Mouse (Mus musculus) stomach, postnatal 0 days (tissue): ENCODE results near the gene Creb5.

ENCODE experiments used
- CTCF ChIP-seq: IDR thresholded peaks from 2 replicates; pipeline ENCODE4 v1.5.1; 2016; ENCODE audit warnings: antibody characterized with exemption, low read depth, mild to moderate bottlenecking, moderate library complexity
- EP300 ChIP-seq: optimal IDR thresholded peaks from 2 replicates; pipeline ENCODE3; 2016; ENCODE audit warnings: antibody characterized with exemption

- TF ChIP-seq CTCF, result no peak
- no peak for TF ChIP-seq EP300
Measured at GRCm38 (mm10) chr6:53456111-53456510, 169.0 kb downstream of the Creb5 start.
